Comparison of ENCODE assay signal across 9 mouse cellular contexts in genomic region chr10:41573190-41573589, GRCm38 (mm10). TPM values are rescaled to one million over a fixed set of nuclear protein-coding genes. Genes with fewer than 3 reads are reported as not detected.
DNase-seq lines count a peak whose midpoint lies in the region; ATAC-seq and TF ChIP-seq lines count a peak whose summit lies in the region.
"Had no signal": no experiment of that assay in that cellular context is flagged by ENCODE, and none has a peak within 500 bp of the region (broad histone marks: within the 10 kb centered on the region; RNA-seq: fewer than 3 reads in every experiment).

No protein-coding gene starts in this region.

- H3K4me1 ChIP-seq in bone marrow macrophage, adult 2 months (ENCODE audit: control insufficient read depth, insufficient read depth, low read length) = peaks cover 31% of the 10 kb centered on the region
- H3K4me1 ChIP-seq in midbrain, embryonic 15.5 days = no peaks in the 10 kb centered on the region
- no peaks in the 10 kb centered on the region for H3K4me1 ChIP-seq in cerebellum, adult 2 months (ENCODE audit: control insufficient read depth, insufficient read depth, low read length)
- H3K4me1 ChIP-seq: neural tube, embryonic 12.5 days had no signal

- intact Hi-C loops in heart, postnatal 10 days (cut with DNase I) = no loop called here

- H3K9me3 ChIP-seq in midbrain, embryonic 15.5 days = no peaks in the 10 kb centered on the region
- H3K9me3 ChIP-seq: neural tube, embryonic 12.5 days had no signal

- no peak overlapping the region for H3K4me2 ChIP-seq in midbrain, embryonic 15.5 days
- H3K4me2 ChIP-seq: neural tube, embryonic 12.5 days had no signal

- no peaks in the 10 kb centered on the region for H3K36me3 ChIP-seq in midbrain, embryonic 15.5 days (replicated peaks)
- H3K36me3 ChIP-seq: neural tube, embryonic 12.5 days had no signal

- peak; percentile 44 for DNase-seq in kidney, postnatal 10 days
- DNase-seq in kidney, adult 8-10 months = no peak
- DNase-seq in heart, postnatal 10 days = peak; percentile 33 to 41
- no peak for DNase-seq in cerebellum, postnatal 36 days
- DNase-seq in cerebellum, adult 2 months = no peak

- no peak overlapping the region for H3K9ac ChIP-seq in midbrain, embryonic 15.5 days
- H3K9ac ChIP-seq: neural tube, embryonic 12.5 days had no signal

- peak; percentile 79 for ATAC-seq in megakaryocyte, adult 5-6 weeks (ENCODE audit: poor library complexity, severe bottlenecking)
- no peak for ATAC-seq in midbrain, embryonic 15.5 days (replicated peaks)

- H3K27me3 ChIP-seq in midbrain, embryonic 15.5 days (replicated peaks) = no peaks in the 10 kb centered on the region
- no peaks in the 10 kb centered on the region for H3K27me3 ChIP-seq in cerebellum, adult 2 months (ENCODE audit: control insufficient read depth, insufficient read depth, low read length)
- H3K27me3 ChIP-seq: neural tube, embryonic 12.5 days had no signal

- 30% methylated on average over 6 of the region's 6 CpGs for WGBS in midbrain, embryonic 15.5 days
- 49% methylated on average over 6 of the region's 6 CpGs for WGBS in cerebellum, adult 2 months

- TF ChIP-seq POLR2A in bone marrow macrophage, adult 2 months (IDR thresholded peaks at IDR 0.05; ENCODE audit: borderline replicate concordance, low read depth, low read length) = no peak
- no peak for TF ChIP-seq POLR2A in cerebellum, adult 2 months (IDR thresholded peaks at IDR 0.05; ENCODE audit: borderline replicate concordance, insufficient read depth, low read length)

- peak overlapping the region; percentile 12; the same call in 1 of the 2 replicates for H3K4me3 ChIP-seq in bone marrow macrophage, adult 2 months (ENCODE audit: insufficient read depth, low read length)
- H3K4me3 ChIP-seq in midbrain, embryonic 15.5 days = no peak overlapping the region
- no peak overlapping the region for H3K4me3 ChIP-seq in cerebellum, adult 2 months (replicated peaks; ENCODE audit: insufficient read depth, low read depth, low read length)
- H3K4me3 ChIP-seq: neural tube, embryonic 12.5 days had no signal

- no peak overlapping the region for H3K27ac ChIP-seq in bone marrow macrophage, adult 2 months (ENCODE audit: insufficient read depth, low read depth, low read length)
- no peak overlapping the region for H3K27ac ChIP-seq in midbrain, embryonic 15.5 days
- H3K27ac ChIP-seq in cerebellum, adult 2 months (ENCODE audit: insufficient read depth, low read length) = no peak overlapping the region
- H3K27ac ChIP-seq: neural tube, embryonic 12.5 days had no signal

- no peak for TF ChIP-seq CTCF in bone marrow macrophage, adult 2 months (IDR thresholded peaks at IDR 0.05; ENCODE audit: low read depth, low read length)
- no peak for TF ChIP-seq CTCF in cerebellum, adult 2 months (IDR thresholded peaks at IDR 0.05; ENCODE audit: borderline replicate concordance, insufficient read depth, low read depth, low read length)

RNA-seq across cellular contexts. Expression of gene Cd164, which starts 54.0 kb away (rescaled TPM):
- polyA plus RNA-seq in bone marrow macrophage, adult 2 months (2012; ENCODE audit: insufficient read depth, insufficient read length, missing spikeins) = 54.0 and 57.3 TPM in 2 replicates
- 100 to 1,000 TPM; 182 to 197 TPM for total RNA-seq in heart, postnatal 10 days (2021)
- total RNA-seq in megakaryocyte, adult 5-6 weeks (2015) = 161 and 188 TPM in 2 replicates
- total RNA-seq in megakaryocyte, adult 5-6 weeks (2017) = 115 and 135 TPM in 2 replicates
- 43.8 and 48.7 TPM in 2 replicates for polyA plus RNA-seq in midbrain, embryonic 15.5 days (2015; fragmentation: Nextera tagmentation; extraction: Ambion mirVana)
- polyA plus RNA-seq in cerebellum, adult 2 months (2012; rRNA removed) = 73.1 and 74.1 TPM in 2 replicates

Comparison
In these comparisons a context has a peak if more than half of its experiments do, and no peak if none do; other contexts are left out.
1. DNase-seq: peak in kidney, postnatal 10 days (single experiment) and heart, postnatal 10 days (2 of 2); none in kidney, adult 8-10 months (0 of 2), cerebellum, postnatal 36 days (0 of 2) and cerebellum, adult 2 months (0 of 2).